Mouse (Mus musculus): ENCODE data around the gene Wdr18. TPM values are rescaled to one million over a fixed set of nuclear protein-coding genes. Genes with fewer than 3 reads are reported as not detected.

The Wdr18 gene
- total RNA-seq, 2 experiments from 2014 or later, result 35.5 to 40.8 TPM

- DNase-seq (ENCODE audit: low spot score in 2 of 2), result peak; percentile 83 to 87
These were observed 33.2 kb upstream of the Wdr18 start, which contains the start of gene Arid3a for GRCm38 (mm10) chr10:79926491-79927323. Gene Arid3a, plus strand, starts transcription at chr10:79927043.

- DNase-seq (ENCODE audit: low spot score in 2 of 2), result peak; percentile 58 to 66
These were observed 32.5 kb upstream of the Wdr18 start for GRCm38 (mm10) chr10:79927324-79928029.

DNA sequence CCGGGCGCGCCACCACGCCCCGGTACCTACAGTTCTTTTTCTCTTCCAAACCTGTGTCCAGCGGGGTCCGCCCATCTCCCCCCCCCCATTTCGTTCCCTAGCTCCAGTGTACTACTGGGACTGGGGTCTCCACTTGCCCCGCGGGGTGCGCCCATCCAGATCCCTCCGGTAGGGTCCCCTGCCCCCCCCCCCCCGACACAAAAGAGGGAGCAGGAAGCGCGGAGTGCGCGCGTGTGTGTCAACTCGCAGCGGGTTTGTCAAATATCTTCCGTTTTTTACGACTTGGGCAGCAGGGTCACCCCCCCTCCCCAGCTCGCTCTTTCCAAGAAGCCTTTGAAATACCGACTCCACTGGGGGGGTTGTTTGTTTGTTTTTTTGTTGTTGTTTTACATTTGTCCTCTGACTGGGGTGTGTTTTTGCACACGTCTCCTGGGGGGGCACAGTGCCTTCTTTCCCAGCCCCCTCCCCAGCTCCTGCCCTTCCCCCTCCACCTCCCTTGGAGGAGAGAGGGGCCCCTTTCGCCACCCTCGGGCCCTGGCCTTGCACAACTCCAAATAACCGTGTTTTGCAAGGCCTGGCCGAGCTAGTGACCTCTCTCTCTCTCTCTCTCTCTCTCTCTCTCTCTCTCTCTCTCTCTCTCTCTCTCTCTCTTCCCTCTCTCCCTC is 31.8 kb upstream of the Wdr18 start:
- DNase-seq (ENCODE audit: low spot score in 2 of 2), result no peak

- DNase-seq (ENCODE audit: low spot score in 2 of 2), result no peak
These were observed 30.8 kb upstream of the Wdr18 start for GRCm38 (mm10) chr10:79928907-79929701.

DNA sequence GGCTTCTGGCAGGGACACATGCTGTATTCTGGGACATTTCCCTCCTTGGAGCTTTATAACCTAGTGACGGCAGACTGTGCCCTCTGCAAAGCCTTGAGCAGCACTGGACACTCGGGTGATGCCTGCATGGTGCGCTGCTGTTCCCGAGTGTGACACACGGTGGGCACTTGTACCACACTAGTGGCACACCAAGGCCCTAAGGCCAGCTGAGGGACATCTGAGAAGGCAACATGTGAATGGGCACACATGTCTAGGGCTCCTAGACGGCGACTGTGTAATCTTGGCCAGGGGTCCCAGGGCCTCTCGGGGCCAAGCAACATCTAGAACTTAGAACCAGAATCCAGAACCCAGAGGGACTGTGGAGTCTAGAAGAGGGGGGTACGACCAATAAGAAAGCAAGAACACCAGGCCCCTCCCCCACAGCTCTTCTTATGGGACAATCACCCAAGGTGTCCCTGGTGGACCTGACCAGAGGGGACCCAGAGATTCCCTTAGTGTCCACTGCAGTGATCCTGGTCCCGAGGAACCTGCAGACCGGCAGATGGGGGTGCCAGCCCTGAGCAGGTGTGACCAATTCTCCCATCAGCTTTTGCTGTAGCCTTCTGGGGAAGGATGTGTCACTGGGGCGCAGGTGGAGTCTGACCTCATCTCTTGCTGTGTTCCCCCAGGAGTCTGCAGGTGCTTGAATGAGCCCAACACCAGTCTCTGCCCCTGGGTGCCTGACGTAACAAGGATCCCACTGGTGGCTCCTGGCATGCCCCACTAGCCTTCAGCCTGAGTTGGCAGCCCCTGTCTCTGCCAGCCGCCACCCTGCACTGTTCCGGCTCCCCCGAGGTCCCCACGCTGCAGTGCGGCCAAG is 29.8 kb upstream of the Wdr18 start:
- no peak for DNase-seq (ENCODE audit: low spot score in 2 of 2)

GRCm38 (mm10) chr10:79930826-79931186 is 29.1 kb upstream of the Wdr18 start:
- DNase-seq (ENCODE audit: low spot score in 2 of 2), result no peak

- DNase-seq (ENCODE audit: low spot score in 2 of 2), result no peak
These were observed 28.2 kb upstream of the Wdr18 start for GRCm38 (mm10) chr10:79931797-79932196.

DNA sequence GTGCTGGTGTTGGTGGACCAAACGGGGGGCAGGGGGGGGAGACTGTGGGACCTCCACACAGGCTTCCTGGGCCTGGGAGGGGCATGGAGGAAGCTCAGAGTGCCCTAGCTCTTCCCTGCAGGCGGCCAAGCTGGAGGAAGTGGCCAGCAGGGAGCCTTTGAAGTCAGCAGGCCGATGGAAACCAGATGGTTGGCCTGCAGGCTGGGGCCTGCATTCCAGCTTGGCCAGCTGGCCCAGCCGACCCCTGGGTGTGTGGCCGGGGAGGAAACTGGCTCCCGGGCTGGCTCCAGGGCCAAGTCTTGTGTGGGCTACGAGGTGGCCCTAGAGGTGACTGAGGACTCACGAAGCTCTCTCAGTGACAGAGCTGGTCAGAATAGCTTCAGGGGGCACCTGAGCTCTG is 27.2 kb upstream of the Wdr18 start:
- peak in 1 of 2 experiments; percentile 60 for DNase-seq (ENCODE audit: low spot score in 2 of 2)

DNA sequence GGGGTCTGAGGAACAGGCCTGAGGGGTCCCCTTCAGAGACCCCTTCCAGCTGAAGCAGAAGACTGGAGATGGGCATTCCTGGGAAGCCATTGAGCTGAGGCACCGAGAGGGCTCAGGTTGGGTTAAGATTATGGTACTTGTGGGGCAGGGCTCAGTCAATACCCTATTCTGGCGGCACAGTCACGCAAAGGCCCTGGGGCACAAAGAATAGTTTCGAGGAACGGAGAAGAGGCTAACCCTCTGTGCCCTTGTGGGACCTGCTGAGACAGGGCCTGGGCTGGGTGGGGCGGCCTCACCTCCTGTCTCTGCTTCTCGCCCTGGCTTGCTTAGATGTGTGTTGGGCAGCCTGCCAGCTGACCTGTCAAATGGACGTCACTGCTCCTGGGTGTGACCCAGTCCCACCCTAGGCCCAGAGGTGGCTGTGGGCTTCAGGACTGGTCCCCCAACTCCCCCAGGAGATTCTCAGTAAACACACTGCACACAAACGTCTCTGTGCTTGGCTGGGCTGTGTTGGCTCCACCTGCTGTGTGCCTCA is 26.7 kb upstream of the Wdr18 start:
- no peak for DNase-seq (ENCODE audit: low spot score in 2 of 2)

DNA sequence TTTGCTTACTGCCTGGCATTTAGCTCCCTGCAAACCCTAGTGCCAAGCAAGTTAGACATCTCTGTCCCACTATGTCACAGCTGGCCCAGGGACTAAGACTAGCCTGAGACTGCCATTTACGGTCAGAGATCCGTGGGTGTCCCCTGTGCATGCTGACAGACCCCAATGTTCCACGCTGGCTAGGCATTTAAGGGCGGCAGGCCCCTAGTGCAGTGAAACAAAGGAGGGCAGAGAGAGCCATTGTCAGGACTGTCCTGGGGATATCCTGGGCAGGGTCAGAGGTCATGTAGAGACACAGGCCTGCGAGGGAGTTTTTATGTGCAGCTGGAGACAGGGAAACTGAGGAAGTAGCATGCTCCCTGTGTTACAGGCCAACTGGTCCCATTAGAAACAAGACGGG is 26.1 kb upstream of the Wdr18 start:
- no peak for DNase-seq (ENCODE audit: low spot score in 2 of 2)

- peak; percentile 78 to 82 for DNase-seq (ENCODE audit: low spot score in 2 of 2)
These were observed 25.7 kb upstream of the Wdr18 start for GRCm38 (mm10) chr10:79934272-79934721.

DNA sequence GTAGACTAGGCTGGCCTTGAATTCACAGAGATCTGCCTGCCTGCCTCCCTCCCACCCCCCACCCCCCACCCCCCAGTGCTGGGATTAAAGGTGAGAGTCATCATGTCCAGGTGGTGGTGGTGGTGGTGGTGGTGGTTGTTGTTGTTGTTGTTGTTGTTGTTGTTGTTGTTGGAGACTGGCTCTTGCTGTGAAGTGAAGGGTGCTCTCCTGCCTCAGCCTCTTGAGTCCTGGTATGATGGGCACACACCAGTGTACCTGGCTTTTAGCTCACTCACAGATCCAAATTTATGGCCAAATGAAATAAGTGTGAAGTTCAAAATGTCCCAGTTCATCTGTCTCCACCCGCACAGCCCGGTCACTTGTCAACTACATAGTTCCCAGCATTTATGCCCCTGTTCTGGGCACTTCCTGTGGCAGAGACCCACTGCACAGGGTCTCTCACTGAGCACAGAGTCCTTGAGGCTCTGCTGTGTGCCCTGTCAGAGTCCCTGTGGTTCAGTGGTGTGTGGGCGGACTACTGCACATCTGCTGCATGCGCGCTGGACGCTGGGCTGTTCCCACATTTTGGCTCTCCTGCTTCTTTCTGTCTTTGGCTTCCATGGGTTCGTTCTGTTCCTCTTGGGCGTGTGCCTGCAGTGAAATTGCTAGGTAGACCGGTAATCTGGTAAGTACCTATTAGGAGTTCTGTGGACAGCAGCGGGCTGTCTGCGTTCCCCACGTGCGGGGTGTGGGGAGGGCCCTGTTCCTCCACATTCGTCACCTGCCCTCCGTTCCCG is 25.0 kb upstream of the Wdr18 start:
- no peak for DNase-seq (ENCODE audit: low spot score in 2 of 2)

- no peak for DNase-seq (ENCODE audit: low spot score in 2 of 2)
These were observed 23.6 kb upstream of the Wdr18 start for GRCm38 (mm10) chr10:79936284-79936910.

DNA sequence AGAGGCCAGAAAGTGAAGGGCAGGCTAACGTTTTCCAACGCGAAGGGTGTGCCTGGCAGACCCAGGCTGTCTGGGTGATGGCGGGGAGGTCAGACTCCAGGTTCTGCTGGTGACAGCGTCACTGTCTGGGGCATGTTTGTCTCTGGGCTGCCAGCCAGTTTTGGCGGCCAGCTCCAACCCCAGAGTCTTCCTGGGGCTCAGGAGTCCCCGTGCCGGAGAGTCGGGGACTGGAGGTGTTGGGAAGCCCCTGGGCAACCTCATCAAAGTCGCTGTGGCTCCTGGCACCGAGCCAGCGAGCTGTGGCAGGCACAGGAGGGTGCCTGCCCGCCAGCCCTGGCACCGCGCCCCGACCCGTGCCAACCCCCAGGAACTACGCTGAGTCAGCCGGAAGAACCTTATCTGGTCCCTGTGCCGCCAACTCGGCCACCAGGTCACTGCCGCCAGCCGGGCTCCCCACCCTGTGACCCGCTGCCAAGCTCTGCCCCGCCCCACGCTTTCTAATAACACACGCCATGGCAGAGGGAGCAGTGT is 23.0 kb upstream of the Wdr18 start:
- DNase-seq (ENCODE audit: low spot score in 2 of 2), result no peak

DNA sequence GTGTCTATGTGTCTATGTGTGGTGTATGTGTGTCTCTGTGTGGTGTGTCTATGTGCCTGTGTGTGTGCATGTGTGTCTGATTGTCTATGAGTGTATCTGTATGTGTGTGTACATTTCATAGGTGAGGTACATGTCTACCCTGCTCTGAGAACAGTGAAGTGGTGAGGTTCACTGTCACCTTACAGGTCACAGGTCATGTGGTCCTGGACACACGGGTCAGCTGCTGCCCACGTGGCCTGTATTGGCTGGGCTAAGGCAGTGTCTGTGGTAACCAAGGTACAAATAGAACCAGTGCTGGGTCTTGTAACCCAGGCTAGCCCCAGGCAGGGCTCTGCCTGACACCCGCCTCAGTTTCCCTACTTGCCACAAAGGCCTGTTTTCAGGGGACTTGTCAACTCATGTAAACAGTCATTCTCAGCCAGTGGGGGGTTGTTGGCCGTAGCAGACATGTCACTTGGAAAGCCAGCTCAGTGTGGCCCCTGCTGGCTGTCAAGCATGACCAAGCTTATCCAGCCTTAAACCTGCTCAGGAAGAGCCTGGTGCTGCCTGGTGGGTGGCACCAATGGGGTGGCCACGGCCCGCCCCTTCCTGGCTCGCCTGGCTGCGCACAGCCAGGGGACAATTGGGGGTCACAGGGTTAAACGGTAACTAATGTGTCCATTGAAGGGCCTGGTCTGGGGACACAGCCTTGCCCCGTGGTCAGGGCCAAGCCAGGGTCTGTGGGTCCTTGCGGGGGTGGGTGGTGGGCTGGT is 22.0 kb upstream of the Wdr18 start:
- DNase-seq (ENCODE audit: low spot score in 2 of 2), result no peak

DNA sequence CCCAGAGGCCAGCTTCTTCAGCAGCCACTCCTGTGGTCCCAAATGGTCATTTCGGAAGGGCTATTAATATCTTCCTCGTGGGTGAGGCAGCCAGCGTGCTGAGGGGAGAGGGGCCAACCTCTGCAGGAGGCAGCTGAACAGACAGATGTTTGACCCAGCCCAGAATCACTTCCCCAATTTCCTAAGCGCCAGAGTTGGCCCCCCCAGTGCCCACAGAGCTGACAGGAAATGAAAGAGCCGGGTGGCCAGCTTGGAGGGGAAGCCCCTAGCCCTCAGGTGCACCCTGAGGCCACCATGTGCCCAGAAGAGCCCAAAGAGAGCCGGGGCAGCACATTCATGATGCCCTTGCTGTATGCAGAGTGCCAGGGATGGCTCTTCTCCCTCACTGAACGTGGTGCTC is 19.2 kb upstream of the Wdr18 start:
- DNase-seq (ENCODE audit: low spot score in 2 of 2), result no peak

DNA sequence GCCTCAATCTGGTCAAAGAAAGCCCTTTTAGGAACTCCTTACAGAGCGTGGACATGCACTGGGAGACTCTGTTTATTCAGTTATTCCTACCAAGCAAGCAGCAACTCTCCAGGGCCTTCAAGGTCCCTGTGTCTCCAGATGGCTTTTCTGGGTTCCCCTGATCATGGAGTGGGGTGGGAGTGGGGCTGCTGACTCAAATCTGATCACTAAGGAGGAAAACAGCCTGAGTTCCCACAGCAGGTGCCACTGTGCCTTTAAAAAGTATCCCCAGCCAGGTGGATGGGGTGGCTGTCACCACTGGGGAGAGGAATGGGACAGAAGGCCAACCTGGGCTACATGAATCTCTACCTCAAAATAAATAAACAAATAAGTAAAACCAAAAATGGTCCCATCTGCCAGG is 17.0 kb upstream of the Wdr18 start:
- no peak for DNase-seq (ENCODE audit: low spot score in 2 of 2)

- DNase-seq (ENCODE audit: low spot score in 2 of 2), result no peak
These were observed 16.5 kb upstream of the Wdr18 start for GRCm38 (mm10) chr10:79943471-79943901.

Measured in layer of hippocampus, postnatal 14 days (tissue).